Mouse (Mus musculus) C2C12 (cell line): ENCODE measurements around the gene Herc2.

ENCODE experiments used
- CEBPB ChIP-seq: IDR thresholded peaks from one replicate; pipeline ENCODE4 v1.6.1; 2011; ENCODE audit warnings: low read depth, mild to moderate bottlenecking, control low read depth, moderate library complexity
- MYOD1 ChIP-seq: IDR thresholded peaks from one replicate; pipeline ENCODE4 v1.6.1; 2011; ENCODE audit warnings: low read depth; ENCODE audit not compliant: control insufficient read depth, insufficient read length
- USF1 ChIP-seq: IDR thresholded peaks from one replicate; pipeline ENCODE4 v1.6.1; 2011; ENCODE audit warnings: low read depth, mild to moderate bottlenecking, control low read depth, moderate library complexity

- TF ChIP-seq MYOD1 (no peak), CEBPB (no peak), USF1 (no peak)
Observed at GRCm38 (mm10) chr7:56089097-56089496, 39.1 kb downstream of the Herc2 start.
